20 mouse cellular contexts compared by ENCODE assay signal in the genomic region with DNA sequence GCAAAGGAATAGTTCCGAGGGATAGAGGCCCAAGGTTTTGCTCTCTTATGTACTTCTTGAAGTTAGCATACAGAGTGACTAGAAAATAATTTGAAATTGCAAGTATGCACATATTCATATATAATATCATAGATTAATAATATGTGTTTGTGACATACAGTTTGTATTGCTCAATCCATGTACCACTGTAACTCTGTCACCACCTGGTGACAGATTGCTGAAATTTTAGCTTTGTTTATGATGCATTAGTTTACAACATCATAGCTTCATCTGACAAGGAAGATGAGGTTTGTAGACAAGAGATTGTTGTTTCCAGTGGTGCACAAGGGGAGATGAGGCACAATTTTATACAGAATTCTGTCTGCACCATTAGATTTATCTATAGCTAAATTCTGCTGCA.
DNase-seq lines count a peak whose midpoint lies in the region; ATAC-seq and TF ChIP-seq lines count a peak whose summit lies in the region.
"Had no signal": no experiment of that assay in that cellular context is flagged by ENCODE, and none has a peak within 500 bp of the region (broad histone marks: within the 10 kb centered on the region; RNA-seq: fewer than 3 reads in every experiment).

No protein-coding gene starts in this region.

- H3K4me3 ChIP-seq in hindbrain, postnatal 0 days (ENCODE audit: low read length), result no peak overlapping the region
- H3K4me3 ChIP-seq in hindbrain, embryonic 12.5 days, result no peak overlapping the region
- no peak overlapping the region for H3K4me3 ChIP-seq in midbrain, embryonic 14.5 days (replicated peaks; ENCODE audit: low read depth, low read length)
- H3K4me3 ChIP-seq in midbrain, embryonic 13.5 days (replicated peaks), result no peak overlapping the region
- H3K4me3 ChIP-seq in kidney, embryonic 15.5 days (replicated peaks), result no peak overlapping the region
- H3K4me3 ChIP-seq: embryonic facial prominence, embryonic 12.5 days; heart, embryonic 15.5 days; hindbrain, embryonic 10.5 days; limb, embryonic 15.5 days; midbrain, embryonic 12.5 days had no signal

- TF ChIP-seq CTCF in hindbrain, postnatal 0 days (IDR thresholded peaks at IDR 0.05; ENCODE audit: low read depth), result peak; percentile 61

- peak; percentile 9 to 35 for DNase-seq in cerebellum, postnatal 14 days
- no peak for DNase-seq in cerebellum, adult 9-11 months
- peak; percentile 47 for DNase-seq in hindbrain, postnatal 0 days (ENCODE audit: low spot score)
- peak; percentile 52 for DNase-seq in midbrain, embryonic 14.5 days
- peak; percentile 37 for DNase-seq in brain, embryonic 18.5 days (ENCODE audit: low read depth, low spot score)
- DNase-seq: cerebellum, adult 11 months; kidney, postnatal 10 days; lung, adult 2 months; lung, postnatal 4 days; right cerebral cortex, adult 18-20 months; thymus, adult 18-20 months had no signal

- no peaks in the 10 kb centered on the region for H3K4me1 ChIP-seq in hindbrain, postnatal 0 days (ENCODE audit: insufficient read depth, low read length)
- H3K4me1 ChIP-seq in hindbrain, embryonic 12.5 days, result no peaks in the 10 kb centered on the region
- H3K4me1 ChIP-seq in midbrain, embryonic 14.5 days (ENCODE audit: control insufficient read depth, insufficient read depth, low read length), result no peaks in the 10 kb centered on the region
- H3K4me1 ChIP-seq in midbrain, embryonic 13.5 days (replicated peaks), result no peaks in the 10 kb centered on the region
- no peaks in the 10 kb centered on the region for H3K4me1 ChIP-seq in kidney, embryonic 15.5 days
- H3K4me1 ChIP-seq: embryonic facial prominence, embryonic 12.5 days; heart, embryonic 15.5 days; hindbrain, embryonic 10.5 days; limb, embryonic 15.5 days; midbrain, embryonic 12.5 days had no signal

- H3K36me3 ChIP-seq in hindbrain, postnatal 0 days (ENCODE audit: insufficient read depth, low read length), result no peaks in the 10 kb centered on the region
- no peaks in the 10 kb centered on the region for H3K36me3 ChIP-seq in hindbrain, embryonic 12.5 days
- no peaks in the 10 kb centered on the region for H3K36me3 ChIP-seq in midbrain, embryonic 14.5 days (ENCODE audit: control insufficient read depth, insufficient read depth, low read length)
- H3K36me3 ChIP-seq in midbrain, embryonic 13.5 days, result no peaks in the 10 kb centered on the region
- H3K36me3 ChIP-seq in kidney, embryonic 15.5 days, result no peaks in the 10 kb centered on the region
- H3K36me3 ChIP-seq: embryonic facial prominence, embryonic 12.5 days; heart, embryonic 15.5 days; hindbrain, embryonic 10.5 days; limb, embryonic 15.5 days; midbrain, embryonic 12.5 days had no signal

- no peaks in the 10 kb centered on the region for H3K9me3 ChIP-seq in hindbrain, postnatal 0 days (ENCODE audit: low read length)
- H3K9me3 ChIP-seq in hindbrain, embryonic 12.5 days (replicated peaks), result no peaks in the 10 kb centered on the region
- no peaks in the 10 kb centered on the region for H3K9me3 ChIP-seq in midbrain, embryonic 14.5 days (ENCODE audit: control insufficient read depth, low read length)
- no peaks in the 10 kb centered on the region for H3K9me3 ChIP-seq in midbrain, embryonic 13.5 days
- no peaks in the 10 kb centered on the region for H3K9me3 ChIP-seq in kidney, embryonic 15.5 days (replicated peaks)
- H3K9me3 ChIP-seq: embryonic facial prominence, embryonic 12.5 days; heart, embryonic 15.5 days; hindbrain, embryonic 10.5 days; limb, embryonic 15.5 days; midbrain, embryonic 12.5 days had no signal

- H3K27ac ChIP-seq in hindbrain, postnatal 0 days, result no peak overlapping the region
- no peak overlapping the region for H3K27ac ChIP-seq in hindbrain, embryonic 12.5 days
- H3K27ac ChIP-seq in midbrain, embryonic 14.5 days (replicated peaks; ENCODE audit: low read depth, low read length), result no peak overlapping the region
- no peak overlapping the region for H3K27ac ChIP-seq in midbrain, embryonic 13.5 days
- no peak overlapping the region for H3K27ac ChIP-seq in kidney, embryonic 15.5 days
- H3K27ac ChIP-seq: embryonic facial prominence, embryonic 12.5 days; heart, embryonic 15.5 days; hindbrain, embryonic 10.5 days; limb, embryonic 15.5 days; midbrain, embryonic 12.5 days had no signal

- WGBS in hindbrain, postnatal 0 days, result 75% methylated on average over 1 of the region's 1 CpGs
- WGBS in hindbrain, embryonic 12.5 days, result 97% methylated on average over 1 of the region's 1 CpGs
- 76% methylated on average over 1 of the region's 1 CpGs for WGBS in midbrain, embryonic 14.5 days
- WGBS in midbrain, embryonic 13.5 days, result 76% methylated on average over 1 of the region's 1 CpGs
- WGBS in kidney, embryonic 15.5 days, result 74% methylated on average over 1 of the region's 1 CpGs

- no peaks in the 10 kb centered on the region for H3K27me3 ChIP-seq in hindbrain, postnatal 0 days (ENCODE audit: insufficient read depth, low read length)
- H3K27me3 ChIP-seq in hindbrain, embryonic 12.5 days, result no peaks in the 10 kb centered on the region
- H3K27me3 ChIP-seq in midbrain, embryonic 14.5 days (ENCODE audit: control insufficient read depth, insufficient read depth, low read length), result no peaks in the 10 kb centered on the region
- no peaks in the 10 kb centered on the region for H3K27me3 ChIP-seq in midbrain, embryonic 13.5 days
- no peaks in the 10 kb centered on the region for H3K27me3 ChIP-seq in kidney, embryonic 15.5 days
- H3K27me3 ChIP-seq: embryonic facial prominence, embryonic 12.5 days; heart, embryonic 15.5 days; limb, embryonic 15.5 days; midbrain, embryonic 12.5 days had no signal

- no peak overlapping the region for H3K9ac ChIP-seq in hindbrain, postnatal 0 days (replicated peaks; ENCODE audit: low read length)
- H3K9ac ChIP-seq in hindbrain, embryonic 12.5 days, result no peak overlapping the region
- no peak overlapping the region for H3K9ac ChIP-seq in midbrain, embryonic 14.5 days (replicated peaks; ENCODE audit: low read length)
- H3K9ac ChIP-seq in midbrain, embryonic 13.5 days (replicated peaks), result no peak overlapping the region
- H3K9ac ChIP-seq in kidney, embryonic 15.5 days, result no peak overlapping the region
- H3K9ac ChIP-seq: embryonic facial prominence, embryonic 12.5 days; heart, embryonic 15.5 days; limb, embryonic 15.5 days; midbrain, embryonic 12.5 days had no signal

- H3K4me2 ChIP-seq in hindbrain, postnatal 0 days (ENCODE audit: low read depth, low read length), result no peak overlapping the region
- no peak overlapping the region for H3K4me2 ChIP-seq in hindbrain, embryonic 12.5 days (replicated peaks)
- no peak overlapping the region for H3K4me2 ChIP-seq in midbrain, embryonic 14.5 days (ENCODE audit: low read length)
- no peak overlapping the region for H3K4me2 ChIP-seq in midbrain, embryonic 13.5 days (replicated peaks)
- H3K4me2 ChIP-seq in kidney, embryonic 15.5 days, result no peak overlapping the region
- H3K4me2 ChIP-seq: embryonic facial prominence, embryonic 12.5 days; heart, embryonic 15.5 days; limb, embryonic 15.5 days; midbrain, embryonic 12.5 days had no signal

- ATAC-seq in hindbrain, postnatal 0 days, result no peak
- ATAC-seq in hindbrain, embryonic 12.5 days (ENCODE audit: low FRiP score), result no peak
- ATAC-seq in midbrain, embryonic 14.5 days (ENCODE audit: low FRiP score, low TSS enrichment), result no peak
- no peak for ATAC-seq in midbrain, embryonic 13.5 days
- ATAC-seq in kidney, embryonic 15.5 days (replicated peaks; ENCODE audit: low FRiP score), result no peak
- ATAC-seq: inflammation-experienced regulatory T-cells, adult 6 months had no signal
